Mouse (Mus musculus) subcutaneous adipose tissue, adult 2 months (tissue): ENCODE measurements around the gene Rela. TPM values are rescaled to one million over a fixed set of nuclear protein-coding genes. Genes with fewer than 3 reads are reported as not detected.

Experiments
- polyA plus RNA-seq: library from polyadenylated mRNA; depleted of rRNA; stranded (reverse); fragments of >200 nt; gene quantifications from 2 replicates; pipeline ENCODE4 v1.2.3, GENCODE M21; 2012; ENCODE audit warnings: low replicate concordance; rRNA removed

Rela gene
- 96.7 and 101 TPM in 2 replicates for polyA plus RNA-seq

DNA sequence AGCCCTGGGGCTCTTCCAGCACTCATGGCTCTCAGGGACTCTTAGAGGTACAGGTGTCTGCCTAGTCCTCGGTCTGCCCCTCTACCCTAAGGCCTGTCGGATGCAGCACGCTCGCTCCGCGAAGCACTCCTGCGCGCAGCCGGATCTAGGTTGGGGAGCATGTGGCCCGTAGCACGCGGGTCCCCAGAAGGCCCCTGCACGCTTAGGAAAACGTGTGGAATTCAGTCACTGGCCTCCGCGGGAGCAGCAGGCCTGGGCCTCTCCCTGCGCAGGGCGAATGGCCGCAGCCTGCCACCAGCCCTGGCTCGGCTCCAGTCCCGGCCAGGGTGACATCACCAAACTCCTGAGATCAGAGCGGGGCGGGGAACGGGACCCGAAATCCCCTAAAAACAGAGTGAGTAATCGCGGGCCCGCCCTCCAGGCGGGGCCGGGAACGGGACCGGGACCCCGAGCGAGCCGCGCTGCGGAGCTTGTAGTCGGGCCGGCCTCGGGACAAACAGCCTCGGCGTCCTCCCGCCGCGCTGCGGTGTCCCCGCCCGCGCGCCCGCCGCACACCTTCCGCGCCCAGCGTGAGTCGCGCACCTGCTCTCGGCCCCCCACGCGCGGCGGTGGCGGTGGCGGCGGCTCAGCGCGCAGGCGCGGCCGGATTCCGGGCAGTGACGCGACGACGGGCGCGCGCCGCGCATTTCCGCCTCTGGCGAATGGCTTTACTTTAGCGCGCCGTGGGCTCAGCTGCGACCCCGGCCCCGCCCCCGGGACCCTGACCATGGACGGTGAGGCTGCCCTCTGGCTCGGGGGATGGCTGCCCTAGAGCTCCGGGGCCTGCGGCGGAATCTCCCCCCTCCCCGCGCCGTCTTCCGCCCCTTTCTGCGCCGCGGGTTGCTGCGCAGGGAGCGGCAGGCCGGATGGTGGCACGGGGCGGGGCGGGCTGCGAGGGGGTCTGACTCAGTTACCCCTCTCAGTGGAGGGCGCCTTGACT, at the start of gene Rela:
Rela (plus strand) TSS at position 415 of the 979 bp plus-strand sequence.

DNA sequence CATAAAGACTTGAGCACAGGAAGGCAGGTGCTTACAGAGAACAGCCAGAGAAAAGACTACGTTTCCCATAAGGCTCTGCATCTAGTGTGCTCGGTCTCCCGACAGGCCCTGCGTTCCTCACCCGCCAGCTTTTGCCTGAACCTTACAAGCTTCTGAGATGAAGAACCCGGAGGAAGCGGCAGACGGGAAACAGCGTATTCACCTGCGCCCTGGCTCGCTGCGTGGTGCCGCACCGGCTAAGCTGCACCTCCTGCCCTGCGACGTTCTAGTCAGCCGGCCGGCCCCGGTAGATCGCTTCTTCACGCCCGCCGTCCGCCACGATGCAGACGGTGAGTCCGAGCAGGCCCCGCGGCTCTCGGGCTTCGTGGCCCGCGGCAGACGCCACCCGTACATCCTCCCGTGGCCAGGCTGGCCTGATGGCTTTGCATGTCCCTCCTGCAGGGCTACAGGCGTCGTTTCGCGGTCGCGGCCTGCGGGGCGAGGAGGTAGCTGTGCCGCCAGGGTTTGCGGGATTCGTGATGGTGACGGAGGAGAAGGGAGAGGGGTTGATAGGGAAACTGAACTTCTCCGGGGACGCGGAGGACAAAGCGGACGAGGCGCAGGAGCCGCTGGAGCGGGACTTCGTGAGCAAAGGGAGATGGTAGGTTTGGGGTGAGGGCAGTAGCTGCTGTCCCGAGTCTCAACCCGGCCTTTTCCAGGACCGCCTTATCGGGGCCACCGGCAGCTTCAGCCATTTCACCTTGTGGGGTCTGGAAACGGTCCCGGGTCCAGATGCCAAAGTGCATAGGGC, 35.3 kb upstream of the Rela start, which contains the start of gene Rnaseh2c:
Rnaseh2c (plus strand) TSS at position 122 of the 790 bp plus-strand sequence.

DNA sequence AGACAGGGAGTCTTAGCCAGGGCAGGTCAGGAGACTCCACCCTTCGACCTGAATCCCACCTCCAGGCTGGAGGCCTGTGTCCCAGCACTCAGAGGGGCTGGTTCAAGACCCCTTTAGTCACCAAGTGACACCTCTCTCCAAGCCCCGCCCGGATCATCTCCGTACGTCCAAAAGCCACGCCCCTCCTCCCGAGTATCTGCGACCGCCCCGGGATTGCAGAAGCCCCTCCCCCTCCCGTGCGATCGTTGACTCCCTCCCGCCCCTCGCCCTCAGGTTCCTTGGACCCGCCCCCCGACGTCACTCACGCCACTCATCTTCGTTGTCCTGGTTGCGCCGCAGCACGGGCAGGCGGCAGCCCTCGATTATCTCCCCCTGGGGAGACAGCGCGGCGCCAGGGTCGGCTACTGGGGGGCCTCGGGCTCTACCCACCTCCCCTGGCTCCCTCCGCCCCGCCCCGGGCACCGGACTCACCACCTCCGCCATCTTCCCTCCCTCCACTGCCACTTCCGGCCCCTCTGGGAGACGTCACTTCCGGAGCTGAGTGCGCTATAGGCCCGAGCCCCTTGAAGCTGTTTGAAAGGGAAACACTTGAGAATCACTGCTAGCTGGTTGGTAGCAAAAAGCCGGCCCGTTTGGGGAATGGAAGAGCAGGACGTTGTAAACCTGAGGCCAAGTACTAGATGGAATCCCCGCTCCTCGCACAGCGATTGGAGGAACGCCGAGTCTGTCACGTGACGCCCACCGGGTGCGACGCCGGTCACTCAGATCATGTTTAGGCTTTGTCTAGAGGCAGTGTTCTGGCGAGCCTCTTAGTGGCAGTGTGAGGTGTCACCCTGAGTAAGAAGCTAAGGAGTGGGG, 27.5 kb upstream of the Rela start, which contains the start of gene Kat5:
Kat5 (minus strand) TSS at position 691 of the 858 bp plus-strand sequence.

DNA sequence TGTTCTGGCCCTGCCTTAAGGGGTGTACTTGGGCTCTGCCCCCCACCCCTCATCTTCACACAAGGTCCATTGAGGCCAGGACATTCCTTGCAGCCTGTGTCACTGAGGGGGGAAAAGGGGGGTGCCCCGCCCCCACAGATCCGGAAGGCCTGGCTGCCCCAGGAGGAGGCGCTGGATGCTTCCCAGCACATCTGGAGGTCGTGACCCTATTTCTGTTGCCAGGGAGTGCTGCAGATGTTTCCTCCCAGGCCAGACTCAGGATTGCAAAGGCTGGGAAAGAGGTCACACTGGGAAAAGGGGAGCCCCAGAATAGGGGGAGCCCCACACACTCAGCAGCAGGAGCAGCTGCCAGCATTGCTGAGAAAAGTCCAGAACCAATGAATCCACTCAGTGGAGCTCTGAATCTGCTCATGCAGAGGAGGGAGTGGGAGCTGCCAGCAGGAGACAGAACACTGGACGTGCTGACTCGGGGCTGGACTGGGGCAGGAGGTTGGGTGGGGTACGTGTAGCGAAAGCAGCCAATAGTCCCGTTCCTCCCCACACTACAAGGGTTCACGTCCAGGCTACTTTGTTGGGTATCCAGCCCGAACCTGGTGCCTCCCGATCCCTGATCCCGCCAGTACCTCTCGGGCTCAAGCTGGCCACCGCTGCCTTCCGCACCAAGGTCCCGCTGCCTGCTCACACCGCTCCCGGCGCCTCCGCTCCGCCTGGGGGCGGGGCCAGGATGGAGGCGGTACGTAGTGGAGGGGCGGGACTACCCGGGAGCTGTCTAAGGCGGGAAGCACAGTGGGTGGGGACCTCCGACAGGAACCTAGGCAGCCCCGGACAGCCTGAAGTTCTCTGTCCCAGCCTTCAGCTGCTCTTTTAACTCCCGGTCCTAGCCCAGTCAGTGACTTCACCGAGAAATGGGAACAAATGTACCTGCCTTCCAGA, 26.0 kb downstream of the Rela start, which contains the start of gene Sipa1:
Sipa1 (minus strand) TSS at position 727 of the 933 bp plus-strand sequence.

DNA sequence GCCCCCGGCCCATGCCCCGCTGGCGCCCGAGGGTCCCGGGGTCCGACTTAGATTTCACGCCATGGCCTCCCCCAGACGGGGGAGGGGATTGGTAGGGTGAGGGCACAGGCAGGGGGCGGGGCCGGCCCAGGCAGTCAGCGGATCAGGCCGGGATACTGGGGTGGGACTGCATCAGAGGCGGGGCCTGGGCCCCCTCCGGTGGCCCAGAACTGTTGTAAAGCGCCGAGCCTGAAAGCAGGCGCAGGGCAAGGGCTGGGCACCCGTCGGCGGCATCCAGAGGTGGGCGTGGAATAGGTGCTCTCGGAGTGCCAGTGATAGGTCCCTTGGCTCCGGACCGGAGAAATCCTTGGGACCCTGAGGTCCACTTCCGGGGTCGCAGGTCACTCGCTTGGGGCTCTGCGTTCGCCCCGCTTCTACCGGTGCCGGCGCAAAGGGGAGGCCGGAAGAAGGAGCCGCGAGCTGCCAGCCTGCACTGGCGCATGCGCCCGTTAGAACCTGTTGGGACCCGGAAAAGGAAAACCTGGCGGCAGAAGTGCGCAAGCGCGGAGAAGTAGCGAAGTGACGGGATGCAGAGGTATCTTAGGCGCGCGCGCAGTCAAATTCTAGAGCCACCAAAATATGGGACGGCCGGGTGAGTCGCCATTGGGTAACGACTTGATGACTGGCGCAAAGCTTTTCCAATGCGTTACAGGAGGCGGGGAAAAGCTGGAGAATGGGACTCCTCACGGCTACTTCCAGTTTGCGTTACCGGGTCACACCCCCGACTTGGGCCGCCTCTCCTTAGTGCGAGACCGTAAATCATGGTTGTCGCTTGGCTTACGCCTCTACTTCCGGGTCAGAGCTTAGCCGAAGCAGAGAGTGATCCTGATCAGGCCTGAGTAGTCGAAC, 51.2 kb downstream of the Rela start, which contains the start of the genes Map3k11 and Pcnx3:
Map3k11 (plus strand) TSS at position 543 of the 888 bp plus-strand sequence.
Pcnx3 (minus strand) TSS at position 709 of the 888 bp plus-strand sequence.

Other genes starting within 250 kb of the Rela start
- 19.3 and 31.1 TPM in 2 replicates for gene Sart1, start 248.8 kb upstream of the Rela start, polyA plus RNA-seq
- gene Tsga10ip, start 235.0 kb upstream of the Rela start, polyA plus RNA-seq: not detected in 2 replicates
- gene Drap1, start 212.5 kb upstream of the Rela start, polyA plus RNA-seq: 143 and 150 TPM in 2 replicates
- gene AI837181, start 212.3 kb upstream of the Rela start, polyA plus RNA-seq: 87.8 and 92.8 TPM in 2 replicates
- gene Fosl1, start 189.9 kb upstream of the Rela start, polyA plus RNA-seq: 0.20 and 0.91 TPM in 2 replicates
- 7.7 and 13.9 TPM in 2 replicates for gene Ccdc85b, start 179.6 kb upstream of the Rela start, polyA plus RNA-seq
- 121 and 164 TPM in 2 replicates for gene Fibp, start 176.9 kb upstream of the Rela start, polyA plus RNA-seq
- 3.3 and 9.7 TPM in 2 replicates for gene Ctsw, start 169.0 kb upstream of the Rela start, polyA plus RNA-seq
- 75.7 and 232 TPM in 2 replicates for gene Efemp2, start 163.5 kb upstream of the Rela start, polyA plus RNA-seq
- 34.1 and 53.2 TPM in 2 replicates for gene Mus81, start 149.1 kb upstream of the Rela start, polyA plus RNA-seq
- 582 and 661 TPM in 2 replicates for gene Cfl1, start 147.0 kb upstream of the Rela start, polyA plus RNA-seq
- 1.7 and 2.2 TPM in 2 replicates for gene 1700020D05Rik, start 133.7 kb upstream of the Rela start, polyA plus RNA-seq
- gene Snx32, start 126.9 kb upstream of the Rela start, polyA plus RNA-seq: 19.9 and 27.1 TPM in 2 replicates
- gene Ovol1, start 76.8 kb upstream of the Rela start, polyA plus RNA-seq: 2.3 TPM in 1 of 2 replicates, not detected in the other
- 7.8 and 11.4 TPM in 2 replicates for gene Ap5b1, start 69.5 kb upstream of the Rela start, polyA plus RNA-seq
- gene Rnaseh2c, start 35.6 kb upstream of the Rela start, polyA plus RNA-seq: 27.4 and 39.1 TPM in 2 replicates
- gene Kat5, start 27.2 kb upstream of the Rela start, polyA plus RNA-seq: 41.6 and 73.9 TPM in 2 replicates
- gene Sipa1, start 26.2 kb downstream of the Rela start, polyA plus RNA-seq: 106 and 108 TPM in 2 replicates
- gene Map3k11, start 51.3 kb downstream of the Rela start, polyA plus RNA-seq: 64.7 and 65.5 TPM in 2 replicates
- gene Pcnx3, start 51.4 kb downstream of the Rela start, polyA plus RNA-seq: 89.4 and 136 TPM in 2 replicates
- 0.39 TPM in 1 of 2 replicates, not detected in the other for gene Kcnk7, start 66.9 kb downstream of the Rela start, polyA plus RNA-seq
- 101 and 111 TPM in 2 replicates for gene Ehbp1l1, start 88.8 kb downstream of the Rela start, polyA plus RNA-seq
- gene Fam89b, start 92.2 kb downstream of the Rela start, polyA plus RNA-seq: 211 and 249 TPM in 2 replicates
- gene Ltbp3, start 103.4 kb downstream of the Rela start, polyA plus RNA-seq: 272 and 332 TPM in 2 replicates
- 144 and 167 TPM in 2 replicates for gene Scyl1, start 133.9 kb downstream of the Rela start, polyA plus RNA-seq
- 22.5 and 24.5 TPM in 2 replicates for gene Frmd8, start 237.8 kb downstream of the Rela start, polyA plus RNA-seq
- gene Slc25a45, start 240.3 kb downstream of the Rela start, polyA plus RNA-seq: 24.1 and 26.7 TPM in 2 replicates